Mouse (Mus musculus) bone marrow, adult 2 months (tissue): Measurements from ENCODE around the gene Lsamp.

Source experiments
- CTCF ChIP-seq: fragments of 200-500 bp; IDR thresholded peaks from 2 replicates; pipeline ENCODE4 v1.5.1; 2011; ENCODE audit warnings: low read length, control low read depth; ENCODE audit not compliant: control insufficient read depth, insufficient read depth
- POLR2A ChIP-seq: fragments of 200-500 bp; IDR thresholded peaks from 2 replicates; pipeline ENCODE4 v1.6.1; 2011; ENCODE audit warnings: low read depth, mild to moderate bottlenecking, control low read depth, low read length, borderline replicate concordance; ENCODE audit not compliant: control insufficient read depth

DNA sequence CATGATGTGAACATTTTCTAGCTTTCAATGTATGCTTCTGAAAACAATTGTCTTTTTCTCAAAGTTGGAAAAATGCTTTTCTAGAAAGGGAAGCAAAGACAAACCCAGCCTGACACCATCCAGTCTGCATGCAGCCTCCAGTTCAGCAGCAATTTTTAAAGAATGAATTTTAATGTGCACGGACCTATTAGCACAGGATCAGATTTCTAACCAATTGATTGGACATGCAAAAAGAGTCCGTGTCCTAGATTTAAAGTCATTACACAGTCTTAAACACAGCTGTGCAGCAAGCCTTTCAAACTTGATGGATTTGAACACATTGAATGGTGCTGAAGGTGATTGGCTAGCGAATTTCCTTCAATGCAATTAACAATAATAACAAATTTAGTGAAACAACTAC, 998.9 kb downstream of the Lsamp start:
- TF ChIP-seq CTCF (no peak), POLR2A (no peak)
